Mouse (Mus musculus) MEL (cell line): ENCODE measurements around the gene Rundc3a. TPM values are rescaled to one million over a fixed set of nuclear protein-coding genes. Genes with fewer than 3 reads are reported as not detected.
A peak's percentile ranks its signal among the peaks of the same experiment; 100 is the strongest.

Experiments used
- DNase-seq: peaks from one replicate; pipeline ENCODE4 v3.0.0; 2011; ENCODE audit warnings: low read depth, low spot score
- H3K27ac ChIP-seq: 2 replicates; pipeline ENCODE4 v1.5.1; 2012; ENCODE audit warnings: low read depth, mild to moderate bottlenecking, control low read depth, low read length, moderate library complexity; ENCODE audit not compliant: control insufficient read depth
- H3K27me3 ChIP-seq, 2 experiments: fragments of 150-350 bp in 1 of 2; sonication (generic) in 1 of 2; 2 replicates each; pipeline ENCODE4 v1.6.1; 2012; ENCODE audit warnings: low read length in 2 of 2, mild to moderate bottlenecking in 2 of 2, improper control_type of control experiment in 1 of 2, moderate library complexity in 1 of 2; ENCODE audit not compliant: insufficient read depth in 2 of 2, control insufficient read depth in 1 of 2
- H3K36me3 ChIP-seq, 2 experiments: 2 replicates each; pipeline ENCODE4 v1.6.1; 2012 to 2014; ENCODE audit warnings: low read length in 2 of 2, improper control_type of control experiment in 1 of 2, inconsistent platforms in 1 of 2, mild to moderate bottlenecking in 1 of 2; ENCODE audit not compliant: insufficient read depth in 2 of 2, control insufficient read depth in 1 of 2
- H3K4me1 ChIP-seq, 2 experiments: fragments of 150-350 bp in 1 of 2; sonication (generic) in 1 of 2; 2 replicates each; pipeline ENCODE4 v1.6.1; 2012; ENCODE audit warnings: low read length in 2 of 2, improper control_type of control experiment in 1 of 2, mild to moderate bottlenecking in 1 of 2; ENCODE audit not compliant: insufficient read depth in 2 of 2, control insufficient read depth in 1 of 2
- H3K4me3 ChIP-seq, 2 experiments: fragments of 150-350 bp in 1 of 2; sonication (generic) in 1 of 2; 2 replicates each; pipeline ENCODE4 v1.5.1; 2012; ENCODE audit warnings: low read depth in 2 of 2, low read length in 2 of 2, mild to moderate bottlenecking in 2 of 2, moderate library complexity in 2 of 2, control low read depth in 1 of 2, improper control_type of control experiment in 1 of 2; ENCODE audit not compliant: control insufficient read depth in 1 of 2, insufficient read depth in 1 of 2
- H3K79me2 ChIP-seq: 2 replicates; pipeline ENCODE4 v1.6.1; 2012; ENCODE audit warnings: mild to moderate bottlenecking, low read length, moderate library complexity; ENCODE audit not compliant: control insufficient read depth, poor library complexity, insufficient read depth
- H3K9ac ChIP-seq: 2 replicates; pipeline ENCODE4 v1.6.1; 2012; ENCODE audit warnings: low read depth, mild to moderate bottlenecking, control low read depth, low read length, moderate library complexity; ENCODE audit not compliant: control insufficient read depth, poor library complexity, severe bottlenecking
- H3K9me3 ChIP-seq: fragments of 150-350 bp; sonication (generic); replicated peaks from 2 replicates; pipeline ENCODE4 v1.6.1; 2012; ENCODE audit warnings: mild to moderate bottlenecking, low read length, improper control_type of control experiment, moderate library complexity; ENCODE audit not compliant: insufficient read depth
- BHLHE40 ChIP-seq: IDR thresholded peaks from 2 replicates; pipeline ENCODE4 v1.6.1; 2012; ENCODE audit warnings: low read depth, mild to moderate bottlenecking, inconsistent platforms, low read length, improper control_type of control experiment, borderline replicate concordance
- ELF1 ChIP-seq: IDR thresholded peaks from 2 replicates; pipeline ENCODE4 v1.6.1; 2014; ENCODE audit warnings: low read depth, mild to moderate bottlenecking, inconsistent platforms, low read length, improper control_type of control experiment, moderate library complexity
- EP300 ChIP-seq, 2 experiments: IDR thresholded peaks; 2 replicates each; pipeline ENCODE4 v1.6.1; 2011; ENCODE audit warnings: improper control_type of control experiment in 2 of 2, low read length in 2 of 2, low read depth in 1 of 2, mild to moderate bottlenecking in 1 of 2
- ETS1 ChIP-seq: IDR thresholded peaks from 2 replicates; pipeline ENCODE4 v1.6.1; 2012; ENCODE audit warnings: low read depth, mild to moderate bottlenecking, inconsistent platforms, low read length, improper control_type of control experiment, moderate library complexity
- GATA1 ChIP-seq: IDR thresholded peaks from 2 replicates; pipeline ENCODE4 v1.6.1; 2011; ENCODE audit warnings: low read depth, low read length, improper control_type of control experiment
- MAZ ChIP-seq: IDR thresholded peaks from 2 replicates; pipeline ENCODE4 v1.6.1; 2012; ENCODE audit warnings: low read depth, mild to moderate bottlenecking, inconsistent platforms, low read length, improper control_type of control experiment
- MEF2A ChIP-seq: IDR thresholded peaks from 2 replicates; pipeline ENCODE4 v1.6.1; 2014; ENCODE audit warnings: low read depth, mild to moderate bottlenecking, inconsistent platforms, low read length, improper control_type of control experiment; ENCODE audit not compliant: poor library complexity, insufficient replicate concordance, severe bottlenecking; ENCODE audit errors: extremely low read depth
- MXI1 ChIP-seq: IDR thresholded peaks from 2 replicates; pipeline ENCODE4 v1.6.1; 2011; ENCODE audit warnings: mild to moderate bottlenecking, low read depth, low read length, improper control_type of control experiment
- POLR2AphosphoS2 ChIP-seq: IDR thresholded peaks from 2 replicates; pipeline ENCODE4 v1.6.1; 2011; ENCODE audit warnings: low read length, improper control_type of control experiment
- RCOR1 ChIP-seq: IDR thresholded peaks from 2 replicates; pipeline ENCODE4 v1.6.1; 2012; ENCODE audit warnings: low read depth, mild to moderate bottlenecking, inconsistent platforms, low read length, improper control_type of control experiment
- SMC3 ChIP-seq: IDR thresholded peaks from 2 replicates; pipeline ENCODE4 v1.6.1; 2011; ENCODE audit warnings: low read depth, low read length, improper control_type of control experiment
- TAL1 ChIP-seq: IDR thresholded peaks from 2 replicates; pipeline ENCODE4 v1.6.1; 2012; ENCODE audit warnings: mild to moderate bottlenecking, inconsistent platforms, low read length, moderate library complexity, mixed read lengths
- TCF12 ChIP-seq: IDR thresholded peaks from 2 replicates; pipeline ENCODE4 v1.6.1; 2014; ENCODE audit warnings: low read depth, mild to moderate bottlenecking, inconsistent platforms, low read length, improper control_type of control experiment, moderate library complexity
- USF1 ChIP-seq: IDR thresholded peaks from 2 replicates; pipeline ENCODE4 v1.6.1; 2014; ENCODE audit warnings: low read depth, mild to moderate bottlenecking, inconsistent platforms, low read length, improper control_type of control experiment, moderate library complexity
- ZNF384 ChIP-seq: IDR thresholded peaks from 2 replicates; pipeline ENCODE4 v1.6.1; 2012; ENCODE audit warnings: low read depth, mild to moderate bottlenecking, inconsistent platforms, low read length, improper control_type of control experiment
- polyA plus RNA-seq, 2 experiments: library from polyadenylated mRNA; stranded (reverse) in 1 of 2; unstranded in 1 of 2; fragments of >175 nt in 1 of 2; fragments of >200 nt in 1 of 2; gene quantifications; 2 replicates each; pipeline versions ENCODE4 v1.2.1 to v1.2.4; 2012; ENCODE audit warnings: low replicate concordance in 2 of 2, low read depth in 1 of 2; ENCODE audit not compliant: insufficient read length in 2 of 2, insufficient read depth in 1 of 2, missing spikeins in 1 of 2
- total RNA-seq: library from RNA; depleted of rRNA; stranded (reverse); fragments of 300-350 nt; gene quantifications from 2 replicates; pipeline ENCODE4 v1.2.3, GENCODE M21; 2012

The Rundc3a gene
- total and polyA plus RNA-seq, 3 experiments: 0.39 to 2.1 TPM; not detected in 1

- H3K4me3 ChIP-seq: no peak overlapping the region
- peak; percentile 43 for DNase-seq
- peaks cover 0 to 19% of the 10 kb centered on the region in 2 experiments; a peak in 2 of 4 replicates for H3K36me3 ChIP-seq
- peaks cover 6 to 9% of the 10 kb centered on the region in 2 experiments for H3K27me3 ChIP-seq
- peak; percentile 45; the same call in 1 of the 2 replicates for TF ChIP-seq BHLHE40
- TF ChIP-seq TCF12: peak; percentile 21; the same call in 1 of the 2 replicates
- TF ChIP-seq USF1: peak; percentile 56; the same call in 1 of the 2 replicates
- peak; percentile 85 for TF ChIP-seq ZNF384
- TF ChIP-seq EP300 (IDR thresholded peaks at IDR 0.05; ENCODE audit: low read depth in 1 of 2, low read length in 2 of 2): peak in 1 of 2 experiments; percentile 36; a peak in 1 of 4 replicates
- TF ChIP-seq GATA1: 0 out of 2 replicates have a peak, but pooled peaks have one; percentile 2
- TF ChIP-seq MEF2A: peak; percentile 75; the same call in 1 of the 2 replicates
- TF ChIP-seq POLR2AphosphoS2: no peak
- TF ChIP-seq ETS1: peak; percentile 74
- no peak for TF ChIP-seq ELF1
- peak; percentile 85 for TF ChIP-seq RCOR1
- TF ChIP-seq, all 39 proteins: peak for 9
- peaks cover 2 to 20% of the 10 kb centered on the region in 2 experiments for H3K4me1 ChIP-seq
- no peak overlapping the region for H3K9ac ChIP-seq
- no peaks in the 10 kb centered on the region for H3K9me3 ChIP-seq
- H3K79me2 ChIP-seq: peaks cover under 1% of the 10 kb centered on the region; the same call in 1 of the 2 replicates
- H3K27ac ChIP-seq: no peak overlapping the region; the same call in 1 of the 2 replicates
Measured at GRCm38 (mm10) chr11:102425555-102426316, 32.5 kb downstream of the Rundc3a start.

GRCm38 (mm10) chr11:102428981-102429540, 35.9 kb downstream of the Rundc3a start:
- H3K9ac ChIP-seq: peak overlapping the region; percentile 51
- H3K27ac ChIP-seq: peak overlapping the region; percentile 65
- H3K4me3 ChIP-seq: peak overlapping the region; percentile 0 to 12; a peak in 3 of 4 replicates
- H3K4me1 ChIP-seq: peaks cover 5 to 32% of the 10 kb centered on the region in 2 experiments
- peaks cover 2% of the 10 kb centered on the region; the same call in 1 of the 2 replicates for H3K79me2 ChIP-seq
- H3K9me3 ChIP-seq: no peaks in the 10 kb centered on the region
- TF ChIP-seq MAZ (no peak), EP300 (IDR thresholded peaks at IDR 0.05; ENCODE audit: low read depth in 1 of 2, low read length in 2 of 2) (peak; percentile 19 to 21; a peak in 2 of 4 replicates), USF1 (0 out of 2 replicates have a peak, but pooled peaks have one; percentile 26), TCF12 (0 out of 2 replicates have a peak, but pooled peaks have one; percentile 5), MEF2A (0 out of 2 replicates have a peak, but pooled peaks have one; percentile 6), TAL1 (no peak), SMC3 (no peak), MXI1 (0 out of 2 replicates have a peak, but pooled peaks have one; percentile 27), GATA1 (0 out of 2 replicates have a peak, but pooled peaks have one; percentile 10)
- no peaks in the 10 kb centered on the region for H3K27me3 ChIP-seq
- H3K36me3 ChIP-seq: peaks cover 0 to 22% of the 10 kb centered on the region in 2 experiments; a peak in 2 of 4 replicates
- DNase-seq: peak; percentile 78
